Mouse (Mus musculus): Measurements from ENCODE around the gene Plk4. TPM values are rescaled to one million over a fixed set of nuclear protein-coding genes. Genes with fewer than 3 reads are reported as not detected.

Gene Plk4
- polyA plus RNA-seq, 1 experiment from 2014 or later = 72.8 TPM

Other genes with a start within 250 kb of the Plk4 start
- gene Slc25a31, start 91.2 kb upstream of the Plk4 start, polyA plus RNA-seq (2014; fragmentation: Nextera tagmentation; extraction: Ambion mirVana) = 0.12 and 0.38 TPM in 2 replicates
- gene Hspa4l, start 55.5 kb upstream of the Plk4 start, polyA plus RNA-seq (2014; fragmentation: Nextera tagmentation; extraction: Ambion mirVana) = 22.4 and 25.9 TPM in 2 replicates
- 6.1 and 8.3 TPM in 2 replicates for gene Mfsd8, start 46.9 kb downstream of the Plk4 start, polyA plus RNA-seq (2014; fragmentation: Nextera tagmentation; extraction: Ambion mirVana)
- gene Abhd18, start 47.0 kb downstream of the Plk4 start, polyA plus RNA-seq (2014; fragmentation: Nextera tagmentation; extraction: Ambion mirVana) = 7.7 and 8.1 TPM in 2 replicates
- 0.16 and 0.42 TPM in 2 replicates for gene 1700034I23Rik, start 102.5 kb downstream of the Plk4 start, polyA plus RNA-seq (2014; fragmentation: Nextera tagmentation; extraction: Ambion mirVana)
- 9.9 and 10.2 TPM in 2 replicates for gene Larp1b, start 149.8 kb downstream of the Plk4 start, polyA plus RNA-seq (2014; fragmentation: Nextera tagmentation; extraction: Ambion mirVana)

Data from liver, embryonic 11.5 days (tissue).